Mouse (Mus musculus): ENCODE results near the gene Zbtb20.

- TF ChIP-seq CTCF (IDR thresholded peaks at IDR 0.05; ENCODE audit: borderline replicate concordance, insufficient read depth, low read length) (no peak), POLR2A (IDR thresholded peaks at IDR 0.05; ENCODE audit: low read depth, low read length) (no peak)
Measured at GRCm38 (mm10) chr16:43653288-43653687, 777.6 kb downstream of the Zbtb20 start.
